Mouse (Mus musculus): ENCODE results near the gene Thada.

Thada gene

GRCm38 (mm10) chr17:84287675-84288420, 178.2 kb downstream of the Thada start:
- no peak for DNase-seq (ENCODE audit: low spot score)

GRCm38 (mm10) chr17:84286536-84286935, 179.5 kb downstream of the Thada start:
- no peak for DNase-seq (ENCODE audit: low spot score)

GRCm38 (mm10) chr17:84282388-84283280, 183.4 kb downstream of the Thada start:
- no peak for DNase-seq (ENCODE audit: low spot score)

- no peak for DNase-seq (ENCODE audit: low spot score)
These were observed 187.0 kb downstream of the Thada start for GRCm38 (mm10) chr17:84279001-84279400.

- DNase-seq (ENCODE audit: low spot score), result no peak
These were observed 187.6 kb downstream of the Thada start for GRCm38 (mm10) chr17:84278193-84278953.

GRCm38 (mm10) chr17:84274999-84275398, 191.0 kb downstream of the Thada start:
- no peak for DNase-seq (ENCODE audit: low spot score)

- DNase-seq (ENCODE audit: low spot score), result peak; percentile 59
These were observed 191.8 kb downstream of the Thada start for GRCm38 (mm10) chr17:84274163-84274562.

GRCm38 (mm10) chr17:84272557-84273261, 193.3 kb downstream of the Thada start:
- DNase-seq (ENCODE audit: low spot score), result no peak

- no peak for DNase-seq (ENCODE audit: low spot score)
These were observed 194.3 kb downstream of the Thada start for GRCm38 (mm10) chr17:84271566-84272202.

- DNase-seq (ENCODE audit: low spot score), result no peak
These were observed 196.3 kb downstream of the Thada start for GRCm38 (mm10) chr17:84269722-84270121.

- no peak for DNase-seq (ENCODE audit: low spot score)
These were observed 197.6 kb downstream of the Thada start for GRCm38 (mm10) chr17:84268450-84268849.

- no peak for DNase-seq (ENCODE audit: low spot score)
These were observed 198.4 kb downstream of the Thada start for GRCm38 (mm10) chr17:84267456-84268074.

GRCm38 (mm10) chr17:84266161-84266948, 199.7 kb downstream of the Thada start:
- no peak for DNase-seq (ENCODE audit: low spot score)

GRCm38 (mm10) chr17:84265480-84266130, 200.4 kb downstream of the Thada start:
- DNase-seq (ENCODE audit: low spot score), result no peak

- DNase-seq (ENCODE audit: low spot score), result no peak
These were observed 201.7 kb downstream of the Thada start for GRCm38 (mm10) chr17:84264305-84264704.

GRCm38 (mm10) chr17:84263591-84263990, 202.4 kb downstream of the Thada start:
- no peak for DNase-seq (ENCODE audit: low spot score)

GRCm38 (mm10) chr17:84262325-84262979, 203.6 kb downstream of the Thada start:
- DNase-seq (ENCODE audit: low spot score), result no peak

GRCm38 (mm10) chr17:84261010-84261409, 205.0 kb downstream of the Thada start:
- no peak for DNase-seq (ENCODE audit: low spot score)

- DNase-seq (ENCODE audit: low spot score), result no peak
These were observed 205.8 kb downstream of the Thada start for GRCm38 (mm10) chr17:84260226-84260625.
